Mouse (Mus musculus) embryonic facial prominence, embryonic 11.5 days (tissue): Measurements from ENCODE around the gene Paqr6. TPM values are rescaled to one million over a fixed set of nuclear protein-coding genes. Genes with fewer than 3 reads are reported as not detected.

Source experiments
- ATAC-seq: fragments of 200-750 bp; cut with Nextera tagmentation; replicated peaks from 2 replicates; pipeline ENCODE4 v1.8.0; 2017; ENCODE audit warnings: low read depth; ENCODE audit not compliant: insufficient number of reproducible peaks, low FRiP score, low TSS enrichment
- DNase-seq: peaks from one replicate; pipeline ENCODE4 v3.0.0-alpha.2; 2015; ENCODE audit warnings: low spot score
- H3K27ac ChIP-seq: fragments of 300-500 bp; sonication (generic); replicated peaks from 2 replicates; pipeline ENCODE4 v1.5.1; 2014; ENCODE audit warnings: mild to moderate bottlenecking, low read depth, low read length, control low read depth
- H3K27me3 ChIP-seq: fragments of 300-500 bp; sonication (generic); 2 replicates; pipeline ENCODE4 v1.6.1; 2014; ENCODE audit warnings: mild to moderate bottlenecking, low read length, moderate library complexity, mixed read lengths; ENCODE audit not compliant: control insufficient read depth, insufficient read depth
- H3K36me3 ChIP-seq: fragments of 300-500 bp; sonication (generic); replicated peaks from 2 replicates; pipeline ENCODE4 v1.6.1; 2014; ENCODE audit warnings: low read depth, mild to moderate bottlenecking, low read length, moderate library complexity, mixed read lengths; ENCODE audit not compliant: control insufficient read depth, insufficient read depth
- H3K4me1 ChIP-seq: fragments of 300-500 bp; sonication (generic); 2 replicates; pipeline ENCODE4 v1.6.1; 2014; ENCODE audit warnings: low read length, mixed read lengths; ENCODE audit not compliant: control insufficient read depth, insufficient read depth
- H3K4me2 ChIP-seq: fragments of 300-500 bp; sonication (generic); 2 replicates; pipeline ENCODE4 v1.6.1; 2014; ENCODE audit warnings: low read depth, mild to moderate bottlenecking, control low read depth, low read length, moderate library complexity
- H3K4me3 ChIP-seq: fragments of 300-500 bp; sonication (generic); 2 replicates; pipeline ENCODE4 v1.5.1; 2014; ENCODE audit warnings: low read depth, low read length, control low read depth
- H3K9ac ChIP-seq: fragments of 300-500 bp; sonication (generic); replicated peaks from 2 replicates; pipeline ENCODE4 v1.6.1; 2014; ENCODE audit warnings: mild to moderate bottlenecking, control low read depth, low read length
- H3K9me3 ChIP-seq: fragments of 300-500 bp; sonication (generic); replicated peaks from 2 replicates; pipeline ENCODE4 v1.6.1; 2016; ENCODE audit warnings: mild to moderate bottlenecking, low read length, inconsistent platforms, mixed read lengths; ENCODE audit not compliant: control insufficient read depth
- WGBS: fragments of 180-500 bp; shearing (Covaris S2); extraction: QIAGEN DNeasy Blood & Tissue Kit; methylation state at CpG from one replicate; pipeline ENCODE4 v1.1.7; 2014; 5-methylcytosine and 5-hydroxymethylcytosine counted together
- polyA plus RNA-seq: library from polyadenylated mRNA; unstranded; fragments of >200 nt; fragmentation: Nextera tagmentation; extraction: Ambion mirVana; gene quantifications from 2 replicates; pipeline ENCODE4 v1.2.1, GENCODE M21; 2014

The Paqr6 gene
- polyA plus RNA-seq: 0.60 and 0.82 TPM in 2 replicates

- H3K4me2 ChIP-seq: no peak within 1 kb of the TSS
- DNase-seq: peak; percentile 61
- H3K27me3 ChIP-seq: peaks cover 18% of the 10 kb centered on the region
- H3K9ac ChIP-seq: no peak within 1 kb of the TSS
- H3K4me1 ChIP-seq: no peaks in the 10 kb centered on the region
- no peak within 1 kb of the TSS for H3K27ac ChIP-seq
- under 1% methylated on average over 16 of the region's 16 CpGs for WGBS
- H3K9me3 ChIP-seq: no peaks in the 10 kb centered on the region
- ATAC-seq: no peak
- H3K36me3 ChIP-seq: peaks cover 9% of the 10 kb centered on the region
- no peak within 1 kb of the TSS for H3K4me3 ChIP-seq
These were observed at the start of gene Paqr6 for GRCm38 (mm10) chr3:88364337-88364736. Gene Paqr6, plus strand, starts transcription at chr3:88364584.

GRCm38 (mm10) chr3:88324951-88325405, 39.4 kb upstream of the Paqr6 start, which contains the start of gene Glmp:
Gene Glmp, plus strand, starts transcription at chr3:88325023.
- Histone ChIP-seq H3K9ac (peak within 1 kb of the TSS; percentile 68), H3K4me1 (no peaks in the 10 kb centered on the region), H3K4me3 (peak within 1 kb of the TSS; percentile 46), H3K9me3 (no peaks in the 10 kb centered on the region), H3K27ac (no peak within 1 kb of the TSS), H3K36me3 (peaks cover 12% of the 10 kb centered on the region), H3K27me3 (no peaks in the 10 kb centered on the region), H3K4me2 (peak within 1 kb of the TSS; percentile 46)
- under 1% methylated on average over 10 of the region's 10 CpGs for WGBS
- ATAC-seq (peak; percentile 65; the same call in 1 of the 2 replicates), DNase-seq (peak; percentile 84)

- H3K4me3 ChIP-seq: no peak overlapping the region
- H3K9me3 ChIP-seq: no peaks in the 10 kb centered on the region
- no peak overlapping the region for H3K9ac ChIP-seq
- DNase-seq: no peak
- H3K27me3 ChIP-seq: no peaks in the 10 kb centered on the region
- H3K4me2 ChIP-seq: no peak overlapping the region
- no peak for ATAC-seq
- 0 out of 2 replicates have a peak, but pooled peaks cover 2% of the 10 kb centered on the region for H3K36me3 ChIP-seq
- H3K27ac ChIP-seq: no peak overlapping the region
- H3K4me1 ChIP-seq: no peaks in the 10 kb centered on the region
- 79% methylated on average over 5 of the region's 5 CpGs for WGBS
These were observed 35.4 kb upstream of the Paqr6 start for GRCm38 (mm10) chr3:88328956-88329355.

GRCm38 (mm10) chr3:88331282-88331681, 33.1 kb upstream of the Paqr6 start:
- Histone ChIP-seq H3K36me3 (0 out of 2 replicates have a peak, but pooled peaks cover 2% of the 10 kb centered on the region), H3K4me2 (no peak overlapping the region), H3K27ac (no peak overlapping the region), H3K9me3 (no peaks in the 10 kb centered on the region), H3K4me1 (no peaks in the 10 kb centered on the region), H3K9ac (no peak overlapping the region), H3K27me3 (no peaks in the 10 kb centered on the region), H3K4me3 (no peak overlapping the region)
- 27% methylated on average over 2 of the region's 2 CpGs for WGBS
- DNase-seq (peak; percentile 63), ATAC-seq (no peak)

GRCm38 (mm10) chr3:88334029-88334658, 30.2 kb upstream of the Paqr6 start:
- H3K4me1 ChIP-seq: 0 out of 2 replicates have a peak, but pooled peaks cover 3% of the 10 kb centered on the region
- H3K9ac ChIP-seq: peak overlapping the region; percentile 34
- no peaks in the 10 kb centered on the region for H3K27me3 ChIP-seq
- DNase-seq: no peak
- WGBS: 39% methylated on average over 12 of the region's 12 CpGs
- H3K4me2 ChIP-seq: no peak overlapping the region
- H3K36me3 ChIP-seq: no peaks in the 10 kb centered on the region
- no peaks in the 10 kb centered on the region for H3K9me3 ChIP-seq
- H3K27ac ChIP-seq: no peak overlapping the region
- ATAC-seq: no peak
- H3K4me3 ChIP-seq: no peak overlapping the region

DNA sequence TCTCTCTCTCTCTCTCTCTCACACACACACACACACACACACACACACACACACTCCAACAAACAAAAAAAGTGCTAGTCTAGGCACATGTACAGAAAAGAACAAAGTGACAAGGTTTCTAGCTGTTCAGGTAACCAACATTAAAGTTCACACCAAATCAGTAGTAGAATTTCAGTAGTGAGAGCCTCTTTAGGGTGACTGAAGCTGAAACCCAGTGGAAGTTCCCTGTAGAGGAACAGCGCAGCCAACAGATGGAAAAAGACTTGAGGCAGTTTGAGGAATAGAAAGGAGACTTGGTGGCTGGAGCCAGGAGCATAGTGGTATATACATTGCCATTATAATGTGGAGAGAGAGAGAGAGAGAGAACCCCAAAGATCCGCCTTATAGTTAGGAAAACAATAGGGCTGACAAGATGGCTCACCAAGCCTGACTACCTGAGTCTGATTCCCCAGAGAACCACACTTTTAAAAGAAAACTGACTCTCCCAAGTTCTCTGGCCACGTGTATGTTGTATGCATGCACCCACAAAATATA, 29.4 kb upstream of the Paqr6 start:
- Histone ChIP-seq H3K9me3 (no peaks in the 10 kb centered on the region), H3K4me2 (peak overlapping the region; percentile 74), H3K9ac (peak overlapping the region; percentile 96), H3K27me3 (no peaks in the 10 kb centered on the region), H3K4me1 (0 out of 2 replicates have a peak, but pooled peaks cover 3% of the 10 kb centered on the region), H3K4me3 (peak overlapping the region; percentile 89), H3K27ac (no peak overlapping the region), H3K36me3 (no peaks in the 10 kb centered on the region)
- 40% methylated on average over 3 of the region's 3 CpGs for WGBS
- no peak for DNase-seq
- no peak for ATAC-seq

- 1% methylated on average over 27 of the region's 27 CpGs for WGBS
- DNase-seq (no peak), ATAC-seq (peak; percentile 57)
- H3K36me3 ChIP-seq: no peaks in the 10 kb centered on the region
- H3K4me1 ChIP-seq: 0 out of 2 replicates have a peak, but pooled peaks cover 3% of the 10 kb centered on the region
- peak overlapping the region; percentile 96 for H3K9ac ChIP-seq
- peak overlapping the region; percentile 74 for H3K4me2 ChIP-seq
- H3K27me3 ChIP-seq: no peaks in the 10 kb centered on the region
- peak overlapping the region; percentile 89 for H3K4me3 ChIP-seq
- H3K27ac ChIP-seq: peak overlapping the region; percentile 82
- H3K9me3 ChIP-seq: no peaks in the 10 kb centered on the region
These were observed 28.8 kb upstream of the Paqr6 start for GRCm38 (mm10) chr3:88335436-88336053.
